Mouse (Mus musculus) MEL (cell line): ENCODE data around the gene Slc44a2. TPM values are rescaled to one million over a fixed set of nuclear protein-coding genes. Genes with fewer than 3 reads are reported as not detected.
"Not testable (repeated sequence)": the region's sequence is repeated elsewhere in the genome, so short reads cannot be mapped to it uniquely, and the experiment has no call there.

ENCODE experiments used
- DNase-seq: peaks from one replicate; pipeline ENCODE4 v3.0.0; 2011; ENCODE audit warnings: low read depth, low spot score
- H3K27ac ChIP-seq: 2 replicates; pipeline ENCODE4 v1.5.1; 2012; ENCODE audit warnings: low read depth, mild to moderate bottlenecking, control low read depth, low read length, moderate library complexity; ENCODE audit not compliant: control insufficient read depth
- H3K27me3 ChIP-seq, 2 experiments: fragments of 150-350 bp in 1 of 2; sonication (generic) in 1 of 2; 2 replicates each; pipeline ENCODE4 v1.6.1; 2012; ENCODE audit warnings: low read length in 2 of 2, mild to moderate bottlenecking in 2 of 2, improper control_type of control experiment in 1 of 2, moderate library complexity in 1 of 2; ENCODE audit not compliant: insufficient read depth in 2 of 2, control insufficient read depth in 1 of 2
- H3K36me3 ChIP-seq, 2 experiments: 2 replicates each; pipeline ENCODE4 v1.6.1; 2012 to 2014; ENCODE audit warnings: low read length in 2 of 2, improper control_type of control experiment in 1 of 2, inconsistent platforms in 1 of 2, mild to moderate bottlenecking in 1 of 2; ENCODE audit not compliant: insufficient read depth in 2 of 2, control insufficient read depth in 1 of 2
- H3K4me1 ChIP-seq, 2 experiments: fragments of 150-350 bp in 1 of 2; sonication (generic) in 1 of 2; 2 replicates each; pipeline ENCODE4 v1.6.1; 2012; ENCODE audit warnings: low read length in 2 of 2, improper control_type of control experiment in 1 of 2, mild to moderate bottlenecking in 1 of 2; ENCODE audit not compliant: insufficient read depth in 2 of 2, control insufficient read depth in 1 of 2
- H3K4me3 ChIP-seq, 2 experiments: fragments of 150-350 bp in 1 of 2; sonication (generic) in 1 of 2; 2 replicates each; pipeline ENCODE4 v1.5.1; 2012; ENCODE audit warnings: low read depth in 2 of 2, low read length in 2 of 2, mild to moderate bottlenecking in 2 of 2, moderate library complexity in 2 of 2, control low read depth in 1 of 2, improper control_type of control experiment in 1 of 2; ENCODE audit not compliant: control insufficient read depth in 1 of 2, insufficient read depth in 1 of 2
- H3K79me2 ChIP-seq: 2 replicates; pipeline ENCODE4 v1.6.1; 2012; ENCODE audit warnings: mild to moderate bottlenecking, low read length, moderate library complexity; ENCODE audit not compliant: control insufficient read depth, poor library complexity, insufficient read depth
- H3K9ac ChIP-seq: 2 replicates; pipeline ENCODE4 v1.6.1; 2012; ENCODE audit warnings: low read depth, mild to moderate bottlenecking, control low read depth, low read length, moderate library complexity; ENCODE audit not compliant: control insufficient read depth, poor library complexity, severe bottlenecking
- H3K9me3 ChIP-seq: fragments of 150-350 bp; sonication (generic); replicated peaks from 2 replicates; pipeline ENCODE4 v1.6.1; 2012; ENCODE audit warnings: mild to moderate bottlenecking, low read length, improper control_type of control experiment, moderate library complexity; ENCODE audit not compliant: insufficient read depth
- CTCF ChIP-seq, 3 experiments: IDR thresholded peaks in 2 of 3; conservative IDR thresholded peaks in 1 of 3; 2 replicates each; pipeline ENCODE4 v1.5.1; 2011 to 2012; ENCODE audit warnings: low read length in 3 of 3, low read depth in 2 of 3, mild to moderate bottlenecking in 2 of 3, improper control_type of control experiment in 1 of 3, inconsistent platforms in 1 of 3, mixed read lengths in 1 of 3, moderate library complexity in 1 of 3; ENCODE audit not compliant: control insufficient read depth in 1 of 3, insufficient read depth in 1 of 3, poor library complexity in 1 of 3, severe bottlenecking in 1 of 3
- MAX ChIP-seq: IDR thresholded peaks from 2 replicates; pipeline ENCODE4 v1.6.1; 2011; ENCODE audit warnings: low read length, improper control_type of control experiment
- POLR2A ChIP-seq, 2 experiments: IDR thresholded peaks; 2 replicates each; pipeline ENCODE4 v1.6.1; 2011 to 2012; ENCODE audit warnings: low read length in 2 of 2, mild to moderate bottlenecking in 2 of 2, control low read depth in 1 of 2, improper control_type of control experiment in 1 of 2, low read depth in 1 of 2, moderate library complexity in 1 of 2; ENCODE audit not compliant: control insufficient read depth in 1 of 2, insufficient read depth in 1 of 2, poor library complexity in 1 of 2
- TAL1 ChIP-seq: IDR thresholded peaks from 2 replicates; pipeline ENCODE4 v1.6.1; 2012; ENCODE audit warnings: mild to moderate bottlenecking, inconsistent platforms, low read length, moderate library complexity, mixed read lengths
- USF2 ChIP-seq, 2 experiments: IDR thresholded peaks; 2 replicates each; pipeline ENCODE4 v1.6.1; 2011 to 2012; ENCODE audit warnings: improper control_type of control experiment in 2 of 2, low read length in 2 of 2, borderline replicate concordance in 1 of 2, inconsistent platforms in 1 of 2, low read depth in 1 of 2, mild to moderate bottlenecking in 1 of 2; ENCODE audit not compliant: insufficient read depth in 1 of 2
- ZMIZ1 ChIP-seq: IDR thresholded peaks from 2 replicates; pipeline ENCODE4 v1.6.1; 2012; ENCODE audit warnings: low read depth, mild to moderate bottlenecking, inconsistent platforms, low read length, improper control_type of control experiment, moderate library complexity
- ZNF384 ChIP-seq: IDR thresholded peaks from 2 replicates; pipeline ENCODE4 v1.6.1; 2012; ENCODE audit warnings: low read depth, mild to moderate bottlenecking, inconsistent platforms, low read length, improper control_type of control experiment
- polyA plus RNA-seq, 2 experiments: library from polyadenylated mRNA; stranded (reverse) in 1 of 2; unstranded in 1 of 2; fragments of >175 nt in 1 of 2; fragments of >200 nt in 1 of 2; gene quantifications; 2 replicates each; pipeline versions ENCODE4 v1.2.1 to v1.2.4; 2012; ENCODE audit warnings: low replicate concordance in 2 of 2, low read depth in 1 of 2; ENCODE audit not compliant: insufficient read length in 2 of 2, insufficient read depth in 1 of 2, missing spikeins in 1 of 2
- total RNA-seq: library from RNA; depleted of rRNA; stranded (reverse); fragments of 300-350 nt; gene quantifications from 2 replicates; pipeline ENCODE4 v1.2.3, GENCODE M21; 2012

The Slc44a2 gene
- total and polyA plus RNA-seq, 3 experiments, result 27.3 to 121 TPM; not detected in 1

DNA sequence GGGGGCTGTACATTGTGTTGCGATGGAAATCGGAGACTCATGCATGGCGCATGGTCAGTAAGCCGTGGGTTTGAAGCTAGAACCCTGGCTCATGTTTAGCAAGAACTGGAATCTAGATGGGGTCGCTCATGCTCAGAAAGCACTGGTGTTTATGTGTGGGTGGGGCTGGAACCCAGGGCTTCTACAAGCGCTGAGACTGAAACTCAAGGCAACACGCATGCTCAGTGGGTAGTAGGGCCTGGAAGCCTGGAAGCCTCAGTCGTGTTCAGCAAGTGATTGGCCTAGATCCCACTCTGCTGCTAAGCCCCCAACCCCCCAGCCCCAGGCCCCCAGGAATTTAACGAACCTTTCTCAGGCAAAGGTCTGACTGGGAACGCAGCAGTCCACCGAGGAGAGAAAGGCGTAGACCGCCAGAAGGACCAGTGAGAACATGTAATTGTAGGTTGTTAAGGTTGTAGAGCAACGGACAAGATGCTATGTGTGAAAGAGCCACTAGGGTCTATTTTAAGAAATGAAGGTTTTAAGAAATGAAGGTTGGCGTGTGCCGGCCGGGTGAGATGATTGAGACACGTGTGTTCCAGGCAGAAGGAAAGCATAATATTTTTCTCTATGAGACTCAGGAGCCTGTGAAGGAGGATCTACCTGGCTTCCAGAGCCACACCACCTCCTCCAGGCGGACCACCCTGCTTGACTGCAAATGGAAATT, 1.9 kb downstream of the Slc44a2 start:
- H3K36me3 ChIP-seq, result peaks cover 0 to 20% of the 10 kb centered on the region in 2 experiments; a peak in 2 of 4 replicates
- H3K4me1 ChIP-seq, result peaks cover 16 to 22% of the 10 kb centered on the region in 2 experiments
- H3K4me3 ChIP-seq, result peak overlapping the region in 1 of 2 experiments; percentile 75; a peak in 1 of 4 replicates
- no peaks in the 10 kb centered on the region for H3K27me3 ChIP-seq
- TF ChIP-seq ZNF384, result no peak
- TF ChIP-seq USF2 (IDR thresholded peaks at IDR 0.05; ENCODE audit: borderline replicate concordance in 1 of 2, insufficient read depth in 1 of 2, low read depth in 1 of 2, low read length in 2 of 2), result no peak
- TF ChIP-seq POLR2A (IDR thresholded peaks at IDR 0.05; ENCODE audit: control insufficient read depth in 1 of 2, insufficient read depth in 1 of 2, low read depth in 1 of 2, low read length in 2 of 2, poor library complexity in 1 of 2), result 0 out of 4 replicates have a peak, but pooled peaks of 1 of the 2 experiments have one; percentile 8
- H3K9me3 ChIP-seq, result no peaks in the 10 kb centered on the region
- peak; percentile 60 for DNase-seq
- H3K9ac ChIP-seq, result peak overlapping the region; percentile 62
- H3K27ac ChIP-seq, result no peak overlapping the region
- peaks cover 24% of the 10 kb centered on the region for H3K79me2 ChIP-seq

DNA sequence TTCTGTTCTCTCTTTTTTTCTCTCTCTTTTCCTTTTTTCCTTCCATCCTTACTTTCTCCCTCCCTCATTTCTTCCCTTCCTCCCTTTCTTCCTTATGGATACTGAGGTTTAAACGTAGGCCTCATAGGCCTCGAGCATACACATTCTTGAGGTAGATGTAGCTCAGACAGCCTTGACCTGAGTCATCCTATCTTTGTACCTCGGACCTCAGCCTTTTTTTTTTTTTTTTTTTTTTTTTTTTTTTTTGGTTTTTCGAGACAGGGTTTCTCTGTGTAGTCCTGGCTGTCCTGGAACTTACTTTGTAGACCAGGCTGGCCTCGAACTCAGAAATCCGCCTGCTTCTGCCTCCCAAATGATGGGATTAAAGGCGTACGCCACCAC, 2.4 kb downstream of the Slc44a2 start:
- H3K9ac ChIP-seq, H3K27ac ChIP-seq: not testable (repeated sequence)

GRCm38 (mm10) chr9:21324269-21324668, 3.8 kb downstream of the Slc44a2 start:
- DNase-seq, result no peak
- TF ChIP-seq TAL1 (0 out of 2 replicates have a peak, but pooled peaks have one; percentile 5), MAX (no peak)
- H3K9me3 ChIP-seq, result no peaks in the 10 kb centered on the region
- no peak overlapping the region for H3K27ac ChIP-seq
- H3K9ac ChIP-seq, result no peak overlapping the region
- peaks cover 26% of the 10 kb centered on the region for H3K79me2 ChIP-seq
- H3K27me3 ChIP-seq, result no peaks in the 10 kb centered on the region
- H3K4me3 ChIP-seq, result no peak overlapping the region
- peaks cover 0 to 22% of the 10 kb centered on the region in 2 experiments; a peak in 2 of 4 replicates for H3K36me3 ChIP-seq
- H3K4me1 ChIP-seq, result peaks cover 24 to 25% of the 10 kb centered on the region in 2 experiments

More for the DNA sequence above, 2.4 kb downstream of the Slc44a2 start:
- not testable (repeated sequence) for H3K9me3 ChIP-seq, H3K4me3 ChIP-seq, H3K27me3 ChIP-seq, DNase-seq
- Histone ChIP-seq H3K79me2 (peaks cover 24% of the 10 kb centered on the region), H3K36me3 (peaks cover 0 to 23% of the 10 kb centered on the region in 2 experiments; a peak in 2 of 4 replicates), H3K4me1 (peaks cover 22 to 28% of the 10 kb centered on the region in 2 experiments)
- TF ChIP-seq ZNF384, result peak; percentile 82

DNA sequence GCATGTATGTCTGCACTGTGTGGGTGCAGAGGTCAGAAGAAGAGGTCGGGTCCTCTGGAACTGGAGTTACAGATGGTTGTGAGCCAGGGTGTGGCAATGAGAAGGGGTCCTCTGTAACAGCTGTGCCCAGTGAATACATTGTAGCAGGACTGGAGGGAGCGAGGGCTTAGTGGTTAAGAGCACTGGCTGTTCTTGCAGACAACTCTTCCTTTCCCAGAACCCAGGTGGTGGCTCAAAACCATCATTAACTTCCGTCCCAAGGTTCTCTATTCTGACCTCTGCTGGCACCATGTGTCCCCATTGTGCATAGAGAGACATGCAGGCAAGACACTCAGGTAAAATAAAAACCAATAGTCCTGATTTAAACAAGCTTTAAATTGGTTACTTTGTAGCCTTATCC, 7.1 kb downstream of the Slc44a2 start:
- TF ChIP-seq CTCF (IDR thresholded peaks at IDR 0.05 in 2 of 3, conservative IDR thresholded peaks at IDR 0.05 in 1 of 3; ENCODE audit: control insufficient read depth in 1 of 3, insufficient read depth in 1 of 3, low read depth in 2 of 3, low read length in 3 of 3, poor library complexity in 1 of 3, severe bottlenecking in 1 of 3) (peak in 1 of 3 experiments; percentile 6; a peak in 1 of 6 replicates), ZMIZ1 (no peak)
- Histone ChIP-seq H3K4me1 (peaks cover 15% of the 10 kb centered on the region in 2 experiments), H3K4me3 (no peak overlapping the region), H3K9ac (0 out of 2 replicates have a peak overlapping the region, but pooled peaks have one; percentile 3), H3K36me3 (peaks cover 0 to 13% of the 10 kb centered on the region in 2 experiments; a peak in 2 of 4 replicates), H3K79me2 (peaks cover 17% of the 10 kb centered on the region; the same call in 1 of the 2 replicates), H3K27me3 (no peaks in the 10 kb centered on the region), H3K27ac (0 out of 2 replicates have a peak overlapping the region, but pooled peaks have one; percentile 8), H3K9me3 (no peaks in the 10 kb centered on the region)
- DNase-seq, result no peak
